Mouse (Mus musculus) small intestine, adult 2 months (tissue): ENCODE measurements around the gene Arsa.

ENCODE experiments used
- CTCF ChIP-seq: fragments of 200-500 bp; IDR thresholded peaks from 2 replicates; pipeline ENCODE4 v1.5.1; 2012; ENCODE audit warnings: low read depth, mild to moderate bottlenecking, control low read depth, inconsistent platforms, low read length, moderate library complexity, mixed read lengths; ENCODE audit not compliant: insufficient replicate concordance, insufficient read length; ENCODE audit errors: extremely low read depth
- POLR2A ChIP-seq: fragments of 200-500 bp; IDR thresholded peaks from 2 replicates; pipeline ENCODE4 v1.6.1; 2012; ENCODE audit warnings: low read depth, mild to moderate bottlenecking, control low read depth, inconsistent platforms, low read length, moderate library complexity

DNA sequence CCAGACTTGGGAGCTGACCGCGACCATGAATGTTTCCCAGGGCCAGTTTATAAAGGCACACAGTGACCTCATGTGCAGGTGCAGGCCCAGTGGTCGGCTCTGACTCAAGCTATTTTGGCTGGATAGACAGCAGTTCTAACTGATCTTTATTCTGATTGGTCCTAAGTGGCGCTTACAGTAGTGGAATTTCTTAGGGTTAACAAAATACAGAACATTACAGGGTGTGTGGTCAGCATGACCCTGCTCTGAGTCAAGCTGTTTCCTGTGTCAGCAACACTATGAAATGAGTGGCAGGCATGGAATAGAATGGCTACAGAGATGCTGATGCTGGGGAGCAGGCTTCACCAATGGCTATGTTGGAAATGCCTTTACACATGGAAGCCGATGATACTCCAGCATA is 41.3 kb downstream of the Arsa start:
- TF ChIP-seq CTCF = no peak
- no peak for TF ChIP-seq POLR2A
